In the genomic region with DNA sequence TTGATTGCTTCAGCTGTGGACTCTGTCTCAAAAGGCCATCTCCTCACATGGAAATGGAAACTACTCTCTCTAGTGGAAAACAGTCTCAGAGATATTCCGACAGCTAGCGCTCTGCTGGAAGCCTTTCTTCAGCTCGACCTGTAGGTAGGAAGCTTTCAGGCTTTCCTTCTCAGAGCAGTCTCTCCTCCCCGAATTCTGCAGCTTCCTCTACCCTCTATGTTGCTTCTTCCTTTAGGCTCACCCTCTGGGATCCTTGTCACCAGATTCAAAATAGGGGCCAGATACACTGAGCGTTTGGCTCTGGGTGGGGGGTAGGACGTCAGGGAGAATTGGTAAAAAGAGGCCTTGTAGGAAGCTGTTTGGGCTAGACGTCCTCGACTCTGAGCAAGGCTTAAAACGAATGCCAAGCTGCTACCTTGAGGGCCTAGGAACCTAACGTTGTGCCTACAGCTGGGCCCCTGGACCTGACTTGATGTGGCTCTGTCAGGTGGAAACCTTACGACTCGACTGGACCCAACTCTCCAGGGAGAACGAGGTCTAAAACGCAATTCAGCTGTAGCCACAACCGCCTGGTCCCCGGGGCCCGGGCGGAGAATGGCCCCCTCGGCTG, we compare ENCODE assay signal across 10 mouse cellular contexts. TPM values are rescaled to one million over a fixed set of nuclear protein-coding genes. Genes with fewer than 3 reads are reported as not detected.
DNase-seq lines count a peak whose midpoint lies in the region; ATAC-seq and TF ChIP-seq lines count a peak whose summit lies in the region.
"Had no signal": no experiment of that assay in that cellular context is flagged by ENCODE, and none has a peak within 500 bp of the region (broad histone marks: within the 10 kb centered on the region; RNA-seq: fewer than 3 reads in every experiment).

No protein-coding gene starts in this region.

- no peak for ATAC-seq in lung, postnatal 0 days
- no peak for ATAC-seq in erythroblast, adult 5-6 weeks (replicated peaks; ENCODE audit: low FRiP score, poor library complexity, severe bottlenecking)

- no peaks in the 10 kb centered on the region for H3K9me3 ChIP-seq in lung, postnatal 0 days (ENCODE audit: low read length)
- H3K9me3 ChIP-seq in midbrain, embryonic 10.5 days (replicated peaks) = no peaks in the 10 kb centered on the region

- H3K4me1 ChIP-seq in lung, postnatal 0 days (ENCODE audit: insufficient read depth, low read depth, low read length) = 0 out of 2 replicates have a peak, but pooled peaks cover 5% of the 10 kb centered on the region
- H3K4me1 ChIP-seq in lung, adult 2 months (ENCODE audit: control insufficient read depth, insufficient read depth, low read length) = no peaks in the 10 kb centered on the region; the same call in 1 of the 2 replicates
- H3K4me1 ChIP-seq in midbrain, embryonic 10.5 days = peaks cover 27% of the 10 kb centered on the region

- no peak for TF ChIP-seq POLR2A in lung, adult 2 months (IDR thresholded peaks at IDR 0.05; ENCODE audit: borderline replicate concordance, extremely low read depth, low read depth, low read length)

- H3K9ac ChIP-seq in lung, postnatal 0 days (replicated peaks; ENCODE audit: low read depth) = no peak overlapping the region

- WGBS in lung, postnatal 0 days = 7% methylated on average over 19 of the region's 19 CpGs
- WGBS in lung, adult 2 months = 23% methylated on average over 19 of the region's 19 CpGs
- WGBS in midbrain, embryonic 10.5 days = under 1% methylated on average over 19 of the region's 19 CpGs

- peak overlapping the region; percentile 95 for H3K4me2 ChIP-seq in lung, postnatal 0 days (replicated peaks; ENCODE audit: low read depth, low read length)

- H3K27me3 ChIP-seq in lung, postnatal 0 days (replicated peaks; ENCODE audit: insufficient read depth, low read length) = peaks cover 19% of the 10 kb centered on the region
- peaks cover 76% of the 10 kb centered on the region for H3K27me3 ChIP-seq in midbrain, embryonic 10.5 days (ENCODE audit: low read depth, poor library complexity, severe bottlenecking)

- no peaks in the 10 kb centered on the region for H3K36me3 ChIP-seq in lung, postnatal 0 days (ENCODE audit: insufficient read depth, low read length)
- no peaks in the 10 kb centered on the region for H3K36me3 ChIP-seq in midbrain, embryonic 10.5 days

- peak; percentile 50 for DNase-seq in adrenal gland, postnatal 10 days
- no peak for DNase-seq in adrenal gland, adult 18-20 months (ENCODE audit: low spot score in 2 of 2)
- no peak for DNase-seq in lung, postnatal 0 days (ENCODE audit: low spot score)
- DNase-seq in lung, adult 2 months = no peak
- peak; percentile 21 to 31 for DNase-seq in frontal cortex, postnatal 25 days (ENCODE audit: low spot score in 2 of 2)
- DNase-seq in midbrain, embryonic 10.5 days (ENCODE audit: low spot score) = peak; percentile 62
- DNase-seq in thymus, postnatal 0 days (ENCODE audit: low spot score) = no peak

- H3K4me3 ChIP-seq in lung, postnatal 0 days (ENCODE audit: low read depth, low read length) = peak overlapping the region; percentile 50
- no peak overlapping the region for H3K4me3 ChIP-seq in lung, adult 2 months (replicated peaks; ENCODE audit: extremely low read depth, low read depth, low read length)
- H3K4me3 ChIP-seq in midbrain, embryonic 10.5 days = peak overlapping the region; percentile 76

- TF ChIP-seq CTCF in lung, postnatal 0 days (IDR thresholded peaks at IDR 0.05) = no peak
- TF ChIP-seq CTCF in lung, adult 2 months (IDR thresholded peaks at IDR 0.05; ENCODE audit: insufficient read depth, low read length) = no peak

- TF ChIP-seq EP300 in lung, postnatal 0 days (IDR thresholded peaks at IDR 0.05) = no peak

- no peak overlapping the region for H3K27ac ChIP-seq in lung, postnatal 0 days (ENCODE audit: low read length)
- peak overlapping the region; percentile 87 for H3K27ac ChIP-seq in midbrain, embryonic 10.5 days (replicated peaks)

RNA-seq across cellular contexts. Expression of a gene that starts 1.1 kb away (rescaled TPM):
- 10 to 100 TPM; 17.4 to 25.3 TPM for total RNA-seq in adrenal gland, postnatal 10 days (2021)
- 10 to 100 TPM; 11.4 to 24.5 TPM for total RNA-seq in adrenal gland, adult 18-20 months (2021)
- polyA plus RNA-seq in lung, postnatal 0 days (2015; fragmentation: Nextera tagmentation; extraction: Ambion mirVana) = 0.25 and 0.30 TPM in 2 replicates
- 0.89 and 0.97 TPM in 2 replicates for polyA plus RNA-seq in lung, adult 2 months (2012; rRNA removed)
- 4.6 and 9.6 TPM in 2 replicates for polyA plus RNA-seq in midbrain, embryonic 10.5 days (2016; fragmentation: Nextera tagmentation; extraction: Ambion mirVana)
- total RNA-seq in erythroblast, adult 5-6 weeks (2015; ENCODE audit: low replicate concordance) = not detected in 2 replicates
- total RNA-seq in erythroblast, adult 5-6 weeks (2017; ENCODE audit: low replicate concordance) = not detected in 2 replicates
- polyA plus RNA-seq in thymus, postnatal 0 days (2015; fragmentation: Nextera tagmentation; extraction: Ambion mirVana) = 0.04 and 0.05 TPM in 2 replicates
- total RNA-seq: common myeloid progenitor, adult 5-6 weeks; neutrophil, adult 5-6 weeks had no signal

Comparison
In these comparisons a context has a peak if more than half of its experiments do, and no peak if none do; other contexts are left out.
1. DNase-seq: peak in adrenal gland, postnatal 10 days (single experiment), frontal cortex, postnatal 25 days (2 of 2) and midbrain, embryonic 10.5 days (single experiment); none in adrenal gland, adult 18-20 months (0 of 2), lung, postnatal 0 days (single experiment), lung, adult 2 months (single experiment) and thymus, postnatal 0 days (single experiment).